Mouse (Mus musculus): Measurements from ENCODE around the gene Nop10.
A peak's percentile ranks its signal among the peaks of the same experiment; 100 is the strongest.
"Not testable (repeated sequence)": the region's sequence is repeated elsewhere in the genome, so short reads cannot be mapped to it uniquely, and the experiment has no call there.

The Nop10 gene

GRCm38 (mm10) chr2:112265448-112266241, 3.9 kb downstream of the Nop10 start, which contains the start of gene Slc12a6:
Slc12a6 (plus strand) TSS chr2:112265825.
- peak; percentile 96 to 97 for DNase-seq

GRCm38 (mm10) chr2:112266242-112266592, 4.5 kb downstream of the Nop10 start, which contains the start of gene Gm21985:
Gm21985 (plus strand) TSS chr2:112266314.
- peak; percentile 68 to 76 for DNase-seq

- DNase-seq = no peak
Observed at GRCm38 (mm10) chr2:112266780-112267179, 5.1 kb downstream of the Nop10 start.

- no peak for DNase-seq
Observed at GRCm38 (mm10) chr2:112267547-112268269, 6.0 kb downstream of the Nop10 start.

GRCm38 (mm10) chr2:112270011-112270410, 8.3 kb downstream of the Nop10 start:
- DNase-seq = no peak

GRCm38 (mm10) chr2:112272909-112273308, 11.2 kb downstream of the Nop10 start:
- DNase-seq = no peak

GRCm38 (mm10) chr2:112273474-112273873, 11.7 kb downstream of the Nop10 start:
- DNase-seq = no peak

- no peak for DNase-seq
Observed at GRCm38 (mm10) chr2:112276870-112277269, 15.1 kb downstream of the Nop10 start.

GRCm38 (mm10) chr2:112282846-112283245, 21.1 kb downstream of the Nop10 start:
- DNase-seq = no peak

- DNase-seq = peak; percentile 84 to 90
Observed at GRCm38 (mm10) chr2:112284363-112285030, 22.8 kb downstream of the Nop10 start.

- no peak for DNase-seq
Observed at GRCm38 (mm10) chr2:112285031-112285390, 23.3 kb downstream of the Nop10 start.

GRCm38 (mm10) chr2:112286062-112286461, 24.3 kb downstream of the Nop10 start:
- not testable (repeated sequence) for DNase-seq

GRCm38 (mm10) chr2:112287059-112287458, 25.3 kb downstream of the Nop10 start:
- DNase-seq = peak in 1 of 2 experiments; percentile 9

- no peak for DNase-seq
Observed at GRCm38 (mm10) chr2:112289507-112289906, 27.8 kb downstream of the Nop10 start.

- DNase-seq = no peak
Observed at GRCm38 (mm10) chr2:112292823-112293222, 31.1 kb downstream of the Nop10 start.

GRCm38 (mm10) chr2:112296211-112296610, 34.5 kb downstream of the Nop10 start:
- no peak for DNase-seq

GRCm38 (mm10) chr2:112298221-112298620, 36.5 kb downstream of the Nop10 start:
- no peak for DNase-seq

GRCm38 (mm10) chr2:112308671-112309070, 46.9 kb downstream of the Nop10 start:
- no peak for DNase-seq

- DNase-seq = no peak
Observed at GRCm38 (mm10) chr2:112309161-112309600, 47.5 kb downstream of the Nop10 start.

All from kidney, postnatal 25 days (tissue).